Comparison of ENCODE assay signal across 23 mouse cellular contexts in the genomic region with DNA sequence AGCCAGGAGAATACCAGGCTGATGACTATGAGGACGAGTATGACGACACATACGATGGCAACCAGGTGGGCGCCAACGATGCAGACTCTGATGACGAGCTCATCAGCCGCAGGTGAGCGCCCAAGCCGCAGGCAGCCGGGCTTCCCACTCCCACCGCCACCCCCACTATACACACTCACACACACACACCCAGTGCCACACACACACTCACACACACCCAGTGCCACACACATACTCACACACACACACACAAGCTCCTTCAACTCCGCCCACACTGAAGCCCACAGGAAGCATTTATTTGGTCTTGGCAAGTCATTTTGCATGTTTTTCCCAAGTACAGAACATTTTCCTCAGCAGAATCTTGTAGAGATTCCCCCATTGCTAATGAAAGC. TPM values are rescaled to one million over a fixed set of nuclear protein-coding genes. Genes with fewer than 3 reads are reported as not detected.
A peak's percentile ranks its signal among the peaks of the same experiment; 100 is the strongest.
DNase-seq lines count a peak whose midpoint lies in the region; ATAC-seq lines count a peak whose summit lies in the region.
"Had no signal": no experiment of that assay in that cellular context is flagged by ENCODE, and none has a peak within 500 bp of the region (broad histone marks: within the 10 kb centered on the region; RNA-seq: fewer than 3 reads in every experiment).

No protein-coding gene starts in this region.

- H3K27me3 ChIP-seq in forebrain, embryonic 12.5 days, result no peaks in the 10 kb centered on the region
- no peaks in the 10 kb centered on the region for H3K27me3 ChIP-seq in forebrain, embryonic 11.5 days (ENCODE audit: control insufficient read depth, insufficient read depth, low read length)
- H3K27me3 ChIP-seq: hindbrain, embryonic 13.5 days; lung, embryonic 15.5 days; midbrain, embryonic 12.5 days had no signal

- peaks cover 80% of the 10 kb centered on the region for H3K36me3 ChIP-seq in forebrain, embryonic 12.5 days (replicated peaks)
- peaks cover 5% of the 10 kb centered on the region; the same call in 1 of the 2 replicates for H3K36me3 ChIP-seq in forebrain, embryonic 11.5 days (ENCODE audit: control insufficient read depth, insufficient read depth, low read length)

- no peak overlapping the region for H3K9ac ChIP-seq in forebrain, embryonic 12.5 days
- H3K9ac ChIP-seq in forebrain, embryonic 11.5 days (ENCODE audit: low read length), result no peak overlapping the region
- H3K9ac ChIP-seq: forebrain, postnatal 0 days; hindbrain, embryonic 13.5 days; lung, embryonic 15.5 days; midbrain, embryonic 12.5 days had no signal

- H3K4me3 ChIP-seq in forebrain, embryonic 12.5 days (replicated peaks), result no peak overlapping the region
- H3K4me3 ChIP-seq in forebrain, embryonic 11.5 days (ENCODE audit: low read depth, low read length), result no peak overlapping the region
- H3K4me3 ChIP-seq: hindbrain, embryonic 13.5 days; lung, embryonic 15.5 days; midbrain, embryonic 12.5 days had no signal

- no peaks in the 10 kb centered on the region; the same call in 1 of the 2 replicates for H3K4me1 ChIP-seq in forebrain, embryonic 12.5 days
- H3K4me1 ChIP-seq in forebrain, embryonic 11.5 days (replicated peaks; ENCODE audit: control insufficient read depth, insufficient read depth, low read length), result no peaks in the 10 kb centered on the region
- H3K4me1 ChIP-seq: lung, embryonic 15.5 days; midbrain, embryonic 12.5 days had no signal

- no peaks in the 10 kb centered on the region for H3K9me3 ChIP-seq in forebrain, embryonic 12.5 days
- no peaks in the 10 kb centered on the region for H3K9me3 ChIP-seq in forebrain, embryonic 11.5 days (ENCODE audit: control insufficient read depth, low read length)
- H3K9me3 ChIP-seq: hindbrain, embryonic 13.5 days; lung, embryonic 15.5 days; midbrain, embryonic 12.5 days had no signal

- ATAC-seq in forebrain, embryonic 12.5 days (ENCODE audit: low FRiP score), result no peak
- ATAC-seq in forebrain, embryonic 11.5 days (replicated peaks; ENCODE audit: low FRiP score), result no peak

- intact Hi-C loops in left cerebral cortex, postnatal 14 days (cut with DNase I), result no loop called here

- no peak overlapping the region for H3K4me2 ChIP-seq in forebrain, embryonic 12.5 days
- no peak overlapping the region for H3K4me2 ChIP-seq in forebrain, embryonic 11.5 days (ENCODE audit: low read depth, low read length, severe bottlenecking)
- H3K4me2 ChIP-seq: hindbrain, embryonic 13.5 days; lung, embryonic 15.5 days; midbrain, embryonic 12.5 days had no signal

- DNase-seq in forebrain, embryonic 11.5 days (ENCODE audit: low spot score), result no peak
- peak; percentile 23 to 52 for DNase-seq in left cerebral cortex, adult 8-10 months (ENCODE audit: low spot score in 2 of 2)
- no peak for DNase-seq in left cerebral cortex, adult 11 months (ENCODE audit: low spot score)
- peak; percentile 38 to 62 for DNase-seq in left cerebral cortex, postnatal 14 days (ENCODE audit: low spot score in 2 of 2)
- peak; percentile 48 to 56 for DNase-seq in right cerebral cortex, adult 2 months (ENCODE audit: low spot score in 2 of 2)
- no peak for DNase-seq in kidney, postnatal 14 days
- no peak for DNase-seq in urinary bladder, adult 18-20 months (ENCODE audit: low spot score in 2 of 2)
- DNase-seq: cerebellum, adult 9-11 months; embryo, embryonic 11 days; gastrocnemius, postnatal 25 days; heart, postnatal 10 days; liver had no signal

- 95% methylated on average over 12 of the region's 12 CpGs for WGBS in forebrain, embryonic 12.5 days
- 93% methylated on average over 12 of the region's 12 CpGs for WGBS in forebrain, embryonic 11.5 days

- H3K27ac ChIP-seq in forebrain, embryonic 12.5 days, result 0 out of 2 replicates have a peak overlapping the region, but pooled peaks have one; percentile 9
- no peak overlapping the region for H3K27ac ChIP-seq in forebrain, embryonic 11.5 days (ENCODE audit: low read depth, low read length)
- H3K27ac ChIP-seq: lung, embryonic 15.5 days had no signal

RNA-seq across cellular contexts. Expression of gene Uqcr10, which starts 24.7 kb away (rescaled TPM):
- polyA plus RNA-seq in forebrain, embryonic 12.5 days (2016; fragmentation: Nextera tagmentation; extraction: Ambion mirVana), result 510 and 566 TPM in 2 replicates
- polyA plus RNA-seq in forebrain, embryonic 11.5 days (2014; fragmentation: Nextera tagmentation; extraction: Ambion mirVana), result 550 and 552 TPM in 2 replicates
- 100 to 1,000 TPM; 312 to 352 (median 336) TPM for total RNA-seq in left cerebral cortex, adult 8-10 months (2022)
- total RNA-seq in left cerebral cortex, postnatal 14 days (2021), result 100 to 1,000 TPM; 429 to 434 TPM

RNA-seq across cellular contexts. Expression of gene Zmat5, which starts 25.0 kb away (rescaled TPM):
- polyA plus RNA-seq in forebrain, embryonic 12.5 days (2016; fragmentation: Nextera tagmentation; extraction: Ambion mirVana), result 74.0 and 75.0 TPM in 2 replicates
- polyA plus RNA-seq in forebrain, embryonic 11.5 days (2014; fragmentation: Nextera tagmentation; extraction: Ambion mirVana), result 70.9 and 76.4 TPM in 2 replicates
- 10 to 100 TPM; 22.7 to 38.8 (median 27.7) TPM for total RNA-seq in left cerebral cortex, adult 8-10 months (2022)
- 10 to 100 TPM; 25.7 to 30.7 TPM for total RNA-seq in left cerebral cortex, postnatal 14 days (2021)

RNA-seq across cellular contexts. Expression of gene Ascc2, which starts 41.9 kb away (rescaled TPM):
- polyA plus RNA-seq in forebrain, embryonic 12.5 days (2016; fragmentation: Nextera tagmentation; extraction: Ambion mirVana), result 32.6 TPM in 2 replicates
- 36.7 and 39.2 TPM in 2 replicates for polyA plus RNA-seq in forebrain, embryonic 11.5 days (2014; fragmentation: Nextera tagmentation; extraction: Ambion mirVana)
- 10 to 100 TPM; 16.3 to 20.8 (median 18.2) TPM for total RNA-seq in left cerebral cortex, adult 8-10 months (2022)
- total RNA-seq in left cerebral cortex, postnatal 14 days (2021), result 10 to 100 TPM; 18.6 to 19.8 TPM

RNA-seq across cellular contexts. Expression of gene Gm11032, which starts 59.6 kb away (rescaled TPM):
- polyA plus RNA-seq in forebrain, embryonic 12.5 days (2016; fragmentation: Nextera tagmentation; extraction: Ambion mirVana), result not detected in 2 replicates
- polyA plus RNA-seq in forebrain, embryonic 11.5 days (2014; fragmentation: Nextera tagmentation; extraction: Ambion mirVana), result not detected in 2 replicates
- total RNA-seq in left cerebral cortex, adult 8-10 months (2022), result not detected
- not detected for total RNA-seq in left cerebral cortex, postnatal 14 days (2021)
- total RNA-seq: forebrain, postnatal 0 days; gastrocnemius, postnatal 25 days; heart, adult 8-10 months; heart, postnatal 10 days; layer of hippocampus, adult 18-20 months; MEL had no signal
- polyA plus RNA-seq: forebrain, postnatal 0 days; hindbrain, embryonic 13.5 days; intestine, embryonic 14.5 days; kidney, embryonic 14.5 days; lung, embryonic 15.5 days; midbrain, embryonic 12.5 days; urinary bladder, adult 2 months had no signal

Comparison
In these comparisons a context has a peak if more than half of its experiments do, and no peak if none do; other contexts are left out.
1. DNase-seq: peak in left cerebral cortex, adult 8-10 months (2 of 2), left cerebral cortex, postnatal 14 days (2 of 2) and right cerebral cortex, adult 2 months (2 of 2); none in forebrain, embryonic 11.5 days (single experiment), left cerebral cortex, adult 11 months (single experiment), kidney, postnatal 14 days (single experiment) and urinary bladder, adult 18-20 months (0 of 2).